Comparison of ENCODE assay signal across 13 mouse cellular contexts in genomic region chr12:110200471-110200870, GRCm38 (mm10).
"Had no signal": no experiment of that assay in that cellular context is flagged by ENCODE, and none has a peak within 500 bp of the region (broad histone marks: within the 10 kb centered on the region; RNA-seq: fewer than 3 reads in every experiment).

No protein-coding gene starts in this region.

- H3K4me3 ChIP-seq: limb, embryonic 13.5 days; midbrain, embryonic 10.5 days; neural tube, embryonic 13.5 days had no signal

- H3K27me3 ChIP-seq: neural tube, embryonic 13.5 days had no signal

- DNase-seq: left cerebral cortex, postnatal 4 days; lung, embryonic 14.5 days; lung, postnatal 10 days; lung, postnatal 4 days; midbrain, embryonic 14.5 days; retina, postnatal 1 day; right cerebral cortex, postnatal 14 days; thymus, postnatal 4 days had no signal

- H3K4me1 ChIP-seq: neural tube, embryonic 13.5 days had no signal

- H3K9ac ChIP-seq: limb, embryonic 13.5 days; lung, embryonic 14.5 days; neural tube, embryonic 13.5 days had no signal

- H3K9me3 ChIP-seq: limb, embryonic 13.5 days; midbrain, embryonic 10.5 days; neural tube, embryonic 13.5 days had no signal

- H3K27ac ChIP-seq: limb, embryonic 13.5 days; midbrain, embryonic 10.5 days; neural tube, embryonic 13.5 days had no signal

- ATAC-seq: intestine, embryonic 16.5 days had no signal

- H3K36me3 ChIP-seq: limb, embryonic 13.5 days; midbrain, embryonic 10.5 days; neural tube, embryonic 13.5 days had no signal

- H3K4me2 ChIP-seq: limb, embryonic 13.5 days; liver, embryonic 11.5 days; lung, embryonic 14.5 days; neural tube, embryonic 13.5 days had no signal
